Mouse (Mus musculus): ENCODE data around the gene Lipo4.
"Not testable (repeated sequence)": the region's sequence is repeated elsewhere in the genome, so short reads cannot be mapped to it uniquely, and the experiment has no call there.

The Lipo4 gene

GRCm38 (mm10) chr19:33517680-33518079 lies at the start of gene Lipo4:
Gene Lipo4 (minus strand): TSS chr19:33517780.
- no peak for DNase-seq (ENCODE audit: low spot score in 2 of 2)

GRCm38 (mm10) chr19:33456426-33456825 lies 61.2 kb downstream of the Lipo4 start:
- not testable (repeated sequence) for DNase-seq (ENCODE audit: low spot score in 2 of 2)

- no peak for DNase-seq (ENCODE audit: low spot score in 2 of 2)
Observed at GRCm38 (mm10) chr19:33453725-33454124, 63.9 kb downstream of the Lipo4 start.
